Mouse (Mus musculus) layer of hippocampus, postnatal 36 days (tissue): Measurements from ENCODE around the gene Scyl2. TPM values are rescaled to one million over a fixed set of nuclear protein-coding genes. Genes with fewer than 3 reads are reported as not detected.

ENCODE experiments used
- DNase-seq, 2 experiments: peaks; one replicate each; pipeline ENCODE4 v3.0.0; 2022
- total RNA-seq, 2 experiments: library from RNA; stranded (reverse); gene quantifications; 2 replicates each; pipeline ENCODE4 v1.2.3; 2021

The Scyl2 gene
- total RNA-seq, 2 experiments from 2014 or later = 27.2 to 28.0 TPM

GRCm38 (mm10) chr10:89594309-89594708, 91.8 kb downstream of the Scyl2 start:
- no peak for DNase-seq

- DNase-seq = peak in 1 of 2 experiments; percentile 2
Observed at GRCm38 (mm10) chr10:89592797-89593196, 93.3 kb downstream of the Scyl2 start.

GRCm38 (mm10) chr10:89589877-89590276, 96.2 kb downstream of the Scyl2 start:
- no peak for DNase-seq

Other genes with a start within 250 kb of the Scyl2 start
- gene Gas2l3, start 242.3 kb downstream of the Scyl2 start, total RNA-seq = 1 to 10 TPM; 2.3 to 2.8 TPM
- gene Nr1h4, start 152.7 kb downstream of the Scyl2 start, total RNA-seq = under 1 TPM in 1 of 2 experiments, not detected in 1; 0.22 TPM
- 1 to 10 TPM; 3.2 to 3.9 TPM for gene Slc17a8, start 65.0 kb downstream of the Scyl2 start, total RNA-seq
- gene Actr6, start 46.0 kb upstream of the Scyl2 start, total RNA-seq = 10 to 100 TPM; 24.3 to 25.8 TPM
- gene Uhrf1bp1l, start 58.7 kb upstream of the Scyl2 start, total RNA-seq = 10 to 100 TPM; 73.9 to 75.0 TPM
- 100 to 1,000 TPM; 492 to 532 TPM for gene Anks1b, start 187.2 kb upstream of the Scyl2 start, total RNA-seq